Mouse (Mus musculus) midbrain, postnatal 0 days (tissue): ENCODE measurements around the gene Olfr543. TPM values are rescaled to one million over a fixed set of nuclear protein-coding genes. Genes with fewer than 3 reads are reported as not detected.

ENCODE experiments used
- ATAC-seq: fragments of 200-750 bp; cut with Nextera tagmentation; 2 replicates; pipeline ENCODE4 v1.8.0; 2017; ENCODE audit warnings: moderate number of reproducible peaks, mild to moderate bottlenecking, moderate TSS enrichment, moderate library complexity; ENCODE audit not compliant: low FRiP score
- DNase-seq: peaks from one replicate; pipeline ENCODE4 v3.0.0-alpha.2; 2015; ENCODE audit warnings: low spot score
- H3K27ac ChIP-seq: fragments of 300-500 bp; sonication (generic); 2 replicates; pipeline ENCODE4 v1.5.1; 2014; ENCODE audit warnings: low read depth, mild to moderate bottlenecking, low read length, mixed read lengths
- H3K27me3 ChIP-seq: fragments of 300-500 bp; sonication (generic); 2 replicates; pipeline ENCODE4 v1.6.1; 2014; ENCODE audit warnings: low read length, control low read depth, mixed read lengths; ENCODE audit not compliant: insufficient read depth
- H3K36me3 ChIP-seq: fragments of 300-500 bp; sonication (generic); 2 replicates; pipeline ENCODE4 v1.6.1; 2014; ENCODE audit warnings: low read length, control low read depth, mixed read lengths; ENCODE audit not compliant: insufficient read depth
- H3K4me1 ChIP-seq: fragments of 300-500 bp; sonication (generic); 2 replicates; pipeline ENCODE4 v1.6.1; 2014; ENCODE audit warnings: mild to moderate bottlenecking, control low read depth, antibody characterized with exemption, low read length, mixed read lengths; ENCODE audit not compliant: insufficient read depth
- H3K4me2 ChIP-seq: fragments of 300-500 bp; sonication (generic); 2 replicates; pipeline ENCODE4 v1.6.1; 2014; ENCODE audit warnings: low read depth, mild to moderate bottlenecking, low read length, mixed read lengths; ENCODE audit not compliant: poor library complexity, severe bottlenecking
- H3K4me3 ChIP-seq: fragments of 300-500 bp; sonication (generic); 2 replicates; pipeline ENCODE4 v1.5.1; 2014; ENCODE audit warnings: low read depth, mild to moderate bottlenecking, low read length, moderate library complexity
- H3K9ac ChIP-seq: fragments of 300-500 bp; sonication (generic); replicated peaks from 2 replicates; pipeline ENCODE4 v1.6.1; 2014; ENCODE audit warnings: mild to moderate bottlenecking, low read length, moderate library complexity, mixed read lengths; ENCODE audit not compliant: poor library complexity, severe bottlenecking
- H3K9me3 ChIP-seq: fragments of 300-500 bp; sonication (generic); 2 replicates; pipeline ENCODE4 v1.6.1; 2016; ENCODE audit warnings: low read length, control low read depth
- CTCF ChIP-seq: IDR thresholded peaks from 2 replicates; pipeline ENCODE4 v1.5.1; 2016; ENCODE audit warnings: antibody characterized with exemption, mild to moderate bottlenecking
- WGBS: fragments of 180-500 bp; shearing (Covaris S2); extraction: QIAGEN DNeasy Blood & Tissue Kit; methylation state at CpG from one replicate; pipeline ENCODE4 v1.1.7; 2014; 5-methylcytosine and 5-hydroxymethylcytosine counted together
- polyA plus RNA-seq: library from polyadenylated mRNA; unstranded; fragments of >200 nt; fragmentation: Nextera tagmentation; extraction: Ambion mirVana; gene quantifications from 2 replicates; pipeline ENCODE4 v1.2.1, GENCODE M21; 2015
- total RNA-seq: library from RNA; depleted of rRNA; stranded (reverse); fragments of >200 nt; gene quantifications from 2 replicates; pipeline ENCODE4 v1.2.3, GENCODE M21; 2014; rRNA removed

The Olfr543 gene
- total RNA-seq (not detected in 2 replicates), polyA plus RNA-seq (0.29 and 0.38 TPM in 2 replicates)

DNA sequence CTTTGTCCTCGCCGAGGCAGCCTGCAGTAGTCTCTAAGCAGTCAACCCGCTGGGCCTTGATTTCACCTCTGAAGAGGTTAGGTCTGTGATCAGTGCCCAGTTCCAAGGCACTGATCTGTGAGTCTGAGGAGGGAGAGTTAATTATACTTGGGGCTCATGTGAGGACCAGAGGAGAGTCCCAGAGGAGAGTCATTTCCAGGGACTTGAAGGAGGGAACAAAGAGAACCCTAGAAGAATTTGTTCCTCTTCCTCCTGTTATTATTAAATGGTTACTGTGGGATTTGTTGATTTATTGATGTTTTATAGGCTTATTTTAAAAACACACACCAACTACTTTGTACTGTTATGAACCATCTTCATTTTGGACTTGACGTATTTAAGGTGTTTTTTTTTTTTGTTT is at the start of gene Olfr543:
TSS of gene Olfr543 (minus strand) at position 101 of the 400 bp plus-strand sequence.
- no peak within 1 kb of the TSS for H3K4me3 ChIP-seq
- no peak within 1 kb of the TSS for H3K9ac ChIP-seq
- no peaks in the 10 kb centered on the region for H3K27me3 ChIP-seq
- no peaks in the 10 kb centered on the region for H3K36me3 ChIP-seq
- ATAC-seq (no peak), DNase-seq (no peak)
- no peak within 1 kb of the TSS for H3K4me2 ChIP-seq
- TF ChIP-seq CTCF = no peak
- no peaks in the 10 kb centered on the region for H3K9me3 ChIP-seq
- WGBS = 97% methylated on average over 4 of the region's 4 CpGs
- no peaks in the 10 kb centered on the region for H3K4me1 ChIP-seq
- no peak within 1 kb of the TSS for H3K27ac ChIP-seq

- H3K27ac ChIP-seq = no peak overlapping the region
- TF ChIP-seq CTCF = no peak
- H3K27me3 ChIP-seq = no peaks in the 10 kb centered on the region
- no peak overlapping the region for H3K4me2 ChIP-seq
- DNase-seq (no peak), ATAC-seq (no peak)
- H3K4me1 ChIP-seq = no peaks in the 10 kb centered on the region
- no peaks in the 10 kb centered on the region for H3K36me3 ChIP-seq
- H3K9ac ChIP-seq = no peak overlapping the region
- H3K4me3 ChIP-seq = no peak overlapping the region
- 79% methylated on average over 1 of the region's 1 CpGs for WGBS
- no peaks in the 10 kb centered on the region for H3K9me3 ChIP-seq
These were observed 47.6 kb upstream of the Olfr543 start for GRCm38 (mm10) chr7:102529052-102529451.

DNA sequence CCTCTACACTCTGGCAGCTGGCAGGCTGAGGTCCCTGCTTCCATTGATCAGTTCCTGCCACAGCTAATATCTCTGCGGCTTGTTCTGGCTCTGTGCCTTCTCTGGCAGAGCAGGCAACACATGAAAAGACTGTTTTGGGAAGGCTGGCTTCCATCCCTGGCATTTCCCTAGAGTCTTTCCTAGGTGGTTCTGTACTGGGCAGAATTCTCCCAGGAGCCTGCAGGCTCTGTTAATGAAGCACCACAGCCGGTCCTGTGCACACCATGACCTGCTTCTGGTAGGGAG is 35.5 kb upstream of the Olfr543 start:
- peaks cover 5% of the 10 kb centered on the region; the same call in 1 of the 2 replicates for H3K27me3 ChIP-seq
- 49% methylated on average over 2 of the region's 2 CpGs for WGBS
- no peak overlapping the region for H3K9ac ChIP-seq
- no peak overlapping the region for H3K4me2 ChIP-seq
- no peaks in the 10 kb centered on the region for H3K4me1 ChIP-seq
- ATAC-seq (no peak), DNase-seq (peak; percentile 50)
- no peaks in the 10 kb centered on the region for H3K9me3 ChIP-seq
- TF ChIP-seq CTCF = no peak
- no peaks in the 10 kb centered on the region for H3K36me3 ChIP-seq
- no peak overlapping the region for H3K4me3 ChIP-seq
- H3K27ac ChIP-seq = no peak overlapping the region

DNA sequence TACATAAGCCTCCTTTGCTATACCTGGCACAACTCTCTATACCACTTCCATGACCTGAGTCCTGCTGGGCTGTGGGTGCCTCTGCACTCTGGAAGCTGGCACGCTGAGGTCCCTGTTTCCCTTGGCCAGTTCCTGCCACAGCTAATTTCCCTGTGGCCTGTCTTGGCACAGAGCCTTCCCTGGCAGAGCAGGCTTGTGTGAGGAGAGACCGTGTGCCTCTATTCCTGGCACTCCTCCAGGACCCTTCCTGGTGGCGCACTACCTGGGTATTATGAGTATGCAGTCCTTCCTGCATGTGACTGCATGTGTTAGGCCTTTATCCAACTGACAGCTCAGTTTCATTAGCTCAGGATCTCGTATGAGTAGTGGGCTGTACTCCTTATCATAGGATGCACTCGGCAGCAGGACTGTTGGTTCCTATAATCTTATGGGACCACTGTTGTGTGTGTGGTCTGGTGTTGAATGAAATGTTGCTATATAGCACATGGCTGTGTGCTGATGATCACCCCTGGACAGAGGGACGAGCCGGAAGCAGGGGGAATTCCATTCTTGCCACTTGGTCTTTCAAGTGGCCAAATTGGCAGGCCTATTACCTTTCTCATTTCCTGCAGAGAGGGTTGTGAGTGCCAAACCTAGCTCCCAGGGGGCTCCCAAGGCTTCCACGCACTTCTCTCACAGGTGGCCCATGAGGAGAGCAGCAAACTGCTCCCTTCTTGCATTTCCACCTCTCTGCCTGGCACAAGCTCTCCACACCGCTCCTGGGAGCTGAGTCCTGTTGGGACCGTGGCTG is 35.0 kb upstream of the Olfr543 start:
- ATAC-seq (no peak), DNase-seq (peak; percentile 48)
- Histone ChIP-seq H3K27ac (no peak overlapping the region), H3K9me3 (no peaks in the 10 kb centered on the region), H3K4me1 (no peaks in the 10 kb centered on the region), H3K4me2 (no peak overlapping the region), H3K4me3 (no peak overlapping the region), H3K36me3 (no peaks in the 10 kb centered on the region), H3K27me3 (peaks cover 5% of the 10 kb centered on the region; the same call in 1 of the 2 replicates), H3K9ac (no peak overlapping the region)
- TF ChIP-seq CTCF = no peak
- WGBS = 67% methylated on average over 10 of the region's 10 CpGs

- no peak for ATAC-seq
- no peak for TF ChIP-seq CTCF
These were observed 32.7 kb upstream of the Olfr543 start for GRCm38 (mm10) chr7:102514144-102514543.

GRCm38 (mm10) chr7:102512814-102513435 is 31.4 kb upstream of the Olfr543 start:
- H3K27me3 ChIP-seq = peaks cover 5% of the 10 kb centered on the region; the same call in 1 of the 2 replicates
- H3K4me2 ChIP-seq = peak overlapping the region; percentile 89
- ATAC-seq = peak; percentile 92
- WGBS = under 1% methylated on average over 53 of the region's 54 CpGs
- peak overlapping the region; percentile 54 for H3K4me3 ChIP-seq
- peak; percentile 87 for DNase-seq
- H3K9me3 ChIP-seq = no peaks in the 10 kb centered on the region
- H3K4me1 ChIP-seq = no peaks in the 10 kb centered on the region
- peak; percentile 87 for TF ChIP-seq CTCF
- H3K9ac ChIP-seq = peak overlapping the region; percentile 74
- peak overlapping the region; percentile 34; the same call in 1 of the 2 replicates for H3K27ac ChIP-seq
- H3K36me3 ChIP-seq = no peaks in the 10 kb centered on the region

More at GRCm38 (mm10) chr7:102514144-102514543, 32.7 kb upstream of the Olfr543 start:
- Histone ChIP-seq H3K4me1 (no peaks in the 10 kb centered on the region), H3K9ac (no peak overlapping the region), H3K27me3 (peaks cover 5% of the 10 kb centered on the region; the same call in 1 of the 2 replicates), H3K4me2 (no peak overlapping the region), H3K9me3 (no peaks in the 10 kb centered on the region), H3K36me3 (no peaks in the 10 kb centered on the region), H3K4me3 (no peak overlapping the region), H3K27ac (no peak overlapping the region)
- 72% methylated on average over 4 of the region's 4 CpGs for WGBS
- DNase-seq = no peak
